Mouse (Mus musculus) G1E (cell line): ENCODE data around the gene Unc5c.

Experiments used
- CTCF ChIP-seq: IDR thresholded peaks from 2 replicates; pipeline ENCODE4 v1.5.1; 2012; ENCODE audit warnings: low read depth, low read length, inconsistent platforms, mixed read lengths
- GATA1 ChIP-seq: IDR thresholded peaks from 2 replicates; pipeline ENCODE4 v1.6.1; 2012; ENCODE audit warnings: borderline replicate concordance, low read length, inconsistent platforms, mixed read lengths
- POLR2AphosphoS5 ChIP-seq: IDR thresholded peaks from 2 replicates; pipeline ENCODE4 v1.6.1; 2012; ENCODE audit warnings: low read depth, low read length, inconsistent platforms; ENCODE audit not compliant: insufficient replicate concordance

- no peak for TF ChIP-seq CTCF
- no peak for TF ChIP-seq GATA1
- no peak for TF ChIP-seq POLR2AphosphoS5
Observed at GRCm38 (mm10) chr3:141547341-141547814, 82.4 kb downstream of the Unc5c start.
